Mouse (Mus musculus) bone marrow, adult 2 months (tissue): ENCODE data around the gene Gm21983. TPM values are rescaled to one million over a fixed set of nuclear protein-coding genes. Genes with fewer than 3 reads are reported as not detected.

ENCODE experiments used
- H3K27ac ChIP-seq: fragments of 200-500 bp; 2 replicates; pipeline ENCODE4 v1.5.1; 2012; ENCODE audit warnings: low read depth, mild to moderate bottlenecking, control low read depth, inconsistent platforms, low read length; ENCODE audit not compliant: control insufficient read depth, poor library complexity, insufficient read depth
- H3K4me1 ChIP-seq: fragments of 200-500 bp; 2 replicates; pipeline ENCODE4 v1.6.1; 2011; ENCODE audit warnings: low read length; ENCODE audit not compliant: control insufficient read depth, insufficient read depth
- H3K4me3 ChIP-seq: fragments of 200-500 bp; replicated peaks from 2 replicates; pipeline ENCODE3; 2011; ENCODE audit warnings: mild to moderate bottlenecking, low read depth, low read length, control low read depth; ENCODE audit not compliant: control insufficient read depth
- CTCF ChIP-seq: fragments of 200-500 bp; IDR thresholded peaks from 2 replicates; pipeline ENCODE4 v1.5.1; 2011; ENCODE audit warnings: low read length, control low read depth; ENCODE audit not compliant: control insufficient read depth, insufficient read depth
- POLR2A ChIP-seq: fragments of 200-500 bp; IDR thresholded peaks from 2 replicates; pipeline ENCODE4 v1.6.1; 2011; ENCODE audit warnings: low read depth, mild to moderate bottlenecking, control low read depth, low read length, borderline replicate concordance; ENCODE audit not compliant: control insufficient read depth
- WGBS: fragments of 180-500 bp; shearing (Covaris S2); methylation state at CpG from one replicate; pipeline ENCODE4 v1.1.7; 2018; 5-methylcytosine and 5-hydroxymethylcytosine counted together
- polyA plus RNA-seq: library from polyadenylated mRNA; stranded (reverse); fragments of >200 nt; gene quantifications from 2 replicates; pipeline ENCODE4 v1.2.4, GENCODE M21; 2011; ENCODE audit warnings: low replicate concordance; ENCODE audit not compliant: missing spikeins, insufficient read depth, insufficient read length

Gene Gm21983
- polyA plus RNA-seq, 1 experiment: not detected

DNA sequence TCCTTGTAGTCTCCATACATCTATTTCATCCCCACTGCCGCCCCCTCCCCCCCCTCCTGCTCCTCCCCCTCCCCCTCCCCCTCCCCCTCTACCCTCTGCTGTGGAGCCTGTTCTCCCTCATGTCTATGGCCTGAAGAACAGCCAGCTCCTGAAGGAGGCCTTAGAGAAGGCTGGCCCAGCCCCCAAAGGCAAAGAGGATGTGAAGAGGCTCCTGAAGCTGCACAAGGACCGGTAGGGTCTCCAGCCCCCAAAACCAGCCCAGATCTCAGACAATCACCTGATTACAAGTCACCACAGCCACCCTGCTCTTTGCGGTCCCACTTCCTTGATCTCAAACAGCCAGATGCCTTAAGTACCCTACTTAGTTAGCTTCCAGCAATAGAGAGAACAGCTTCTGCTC, 16.2 kb upstream of the Gm21983 start:
- no peak for TF ChIP-seq CTCF
- no peak for TF ChIP-seq POLR2A
- H3K4me1 ChIP-seq: peaks cover 3% of the 10 kb centered on the region; the same call in 1 of the 2 replicates
- WGBS: 73% methylated on average over 3 of the region's 3 CpGs
- no peak overlapping the region for H3K27ac ChIP-seq
- H3K4me3 ChIP-seq: no peak overlapping the region

DNA sequence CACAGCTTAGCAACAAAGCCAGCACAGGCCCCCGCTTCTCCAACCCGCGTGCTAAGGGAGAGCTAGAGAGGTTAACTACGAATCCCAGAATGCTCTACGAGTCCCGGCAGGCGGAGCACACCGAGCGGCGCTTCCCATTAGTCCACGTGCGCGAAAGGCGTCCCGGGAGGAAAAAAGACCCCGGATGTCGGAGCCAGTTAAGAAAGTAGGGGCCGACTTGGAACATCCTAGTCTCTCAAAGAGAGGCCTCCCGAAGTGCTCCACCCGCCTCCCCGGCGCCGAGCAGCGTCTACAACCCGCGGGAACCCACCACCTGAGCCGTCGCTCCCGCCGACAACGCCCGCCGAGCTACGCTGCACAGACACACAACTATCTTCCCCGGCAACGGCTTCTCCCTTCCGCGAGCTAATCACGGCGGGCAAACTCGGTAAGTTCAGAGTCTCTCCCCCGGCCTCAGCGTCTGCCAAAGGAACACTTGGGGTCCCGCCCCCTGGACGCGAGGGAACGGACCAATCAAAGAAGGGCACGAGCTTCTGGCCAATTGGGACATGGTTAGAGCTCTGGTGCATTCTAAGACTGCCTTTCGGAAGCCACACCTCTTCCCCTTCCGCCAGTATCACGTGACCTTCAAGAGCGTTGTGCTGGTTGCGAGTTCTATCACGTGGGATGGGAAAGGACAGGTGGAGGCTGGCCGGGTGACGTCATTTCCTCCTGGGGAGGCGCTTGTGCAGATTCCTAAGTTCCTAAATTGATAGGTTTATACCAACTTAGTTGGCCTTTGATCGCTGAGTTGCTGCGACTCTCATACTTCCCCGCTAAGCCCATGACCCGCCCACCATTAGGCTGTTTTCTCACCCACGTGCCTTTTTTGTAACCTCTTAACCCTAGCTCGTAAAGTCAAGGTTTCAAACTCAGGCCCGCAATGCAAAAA, 15.1 kb upstream of the Gm21983 start, which contains the start of the genes BC024978 and Snrpa:
TSS of gene BC024978 (plus strand) at position 101 of the 931 bp plus-strand sequence.
TSS of gene Snrpa (minus strand) at position 591 of the 931 bp plus-strand sequence.
- Histone ChIP-seq H3K27ac (peak within 1 kb of the TSS; percentile 94), H3K4me3 (peak within 1 kb of the TSS; percentile 88), H3K4me1 (peaks cover 3% of the 10 kb centered on the region; the same call in 1 of the 2 replicates)
- under 1% methylated on average over 64 of the region's 64 CpGs for WGBS
- TF ChIP-seq CTCF (no peak), POLR2A (peak; percentile 72; the same call in 1 of the 2 replicates)

GRCm38 (mm10) chr7:27193731-27194130, 12.8 kb upstream of the Gm21983 start:
- H3K4me3 ChIP-seq: no peak overlapping the region
- WGBS: 69% methylated on average over 4 of the region's 4 CpGs
- TF ChIP-seq POLR2A (no peak), CTCF (no peak)
- H3K4me1 ChIP-seq: peaks cover 3% of the 10 kb centered on the region; the same call in 1 of the 2 replicates
- H3K27ac ChIP-seq: no peak overlapping the region

DNA sequence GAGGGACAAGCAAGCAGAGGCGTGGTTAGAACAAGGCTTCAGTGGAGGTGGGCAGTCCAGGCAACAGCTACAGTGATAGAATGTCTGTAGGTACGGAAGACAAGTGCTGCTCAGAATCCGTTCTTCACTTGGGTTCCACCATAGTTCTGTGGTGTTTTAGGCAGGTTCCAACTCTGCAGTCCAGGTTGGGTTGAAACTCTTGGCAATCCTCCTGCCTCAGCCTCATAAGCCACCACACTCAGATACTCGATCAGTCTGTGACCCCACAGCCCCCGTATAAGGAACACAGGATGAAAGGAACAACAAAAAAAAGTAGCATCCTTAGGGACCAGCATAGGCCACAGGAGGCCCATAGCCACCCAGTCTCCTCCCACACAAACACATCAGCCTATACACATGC, 11.5 kb upstream of the Gm21983 start:
- peaks cover 3% of the 10 kb centered on the region; the same call in 1 of the 2 replicates for H3K4me1 ChIP-seq
- 78% methylated on average over 5 of the region's 5 CpGs for WGBS
- TF ChIP-seq POLR2A: no peak
- no peak for TF ChIP-seq CTCF
- H3K4me3 ChIP-seq: no peak overlapping the region
- H3K27ac ChIP-seq: no peak overlapping the region

DNA sequence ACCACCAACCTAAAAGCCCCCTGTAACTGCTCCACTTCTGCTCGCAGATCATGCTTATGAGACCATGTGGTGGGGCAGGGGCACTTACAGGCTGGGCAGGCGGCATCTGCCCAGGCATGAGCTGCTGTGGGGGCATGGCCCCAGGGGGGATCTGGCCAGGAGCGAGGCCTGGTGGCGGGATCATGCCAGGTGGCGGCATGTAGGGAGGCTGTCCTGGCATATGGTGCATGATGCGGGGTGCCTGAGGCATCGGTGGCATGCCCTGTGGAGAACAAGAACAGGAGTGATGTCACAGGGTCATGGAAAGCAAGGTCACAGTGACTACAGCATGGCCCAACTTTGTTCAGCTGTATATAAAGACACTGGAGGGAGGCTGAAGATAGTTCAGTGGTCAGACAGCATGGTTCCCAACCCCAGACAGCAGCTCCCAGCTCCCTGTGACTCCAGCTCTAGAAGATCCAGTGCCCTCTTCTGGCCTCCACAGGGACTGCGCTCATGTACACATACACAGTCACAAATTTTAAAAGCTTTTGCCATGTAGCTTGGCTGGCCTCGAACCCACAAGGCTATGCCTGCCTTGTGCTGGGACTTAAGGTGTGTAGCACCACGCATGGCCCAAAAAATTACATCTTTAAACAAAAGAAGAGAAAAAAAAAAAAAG, 8.5 kb upstream of the Gm21983 start:
- H3K27ac ChIP-seq: no peak overlapping the region
- no peaks in the 10 kb centered on the region for H3K4me1 ChIP-seq
- TF ChIP-seq CTCF (peak; percentile 32; the same call in 1 of the 2 replicates), POLR2A (no peak)
- no peak overlapping the region for H3K4me3 ChIP-seq
- 92% methylated on average over 10 of the region's 10 CpGs for WGBS

GRCm38 (mm10) chr7:27185986-27186385, 5.1 kb upstream of the Gm21983 start:
- no peaks in the 10 kb centered on the region for H3K4me1 ChIP-seq
- TF ChIP-seq POLR2A: no peak
- no peak overlapping the region for H3K27ac ChIP-seq
- H3K4me3 ChIP-seq: no peak overlapping the region
- WGBS: 79% methylated on average over 5 of the region's 5 CpGs

DNA sequence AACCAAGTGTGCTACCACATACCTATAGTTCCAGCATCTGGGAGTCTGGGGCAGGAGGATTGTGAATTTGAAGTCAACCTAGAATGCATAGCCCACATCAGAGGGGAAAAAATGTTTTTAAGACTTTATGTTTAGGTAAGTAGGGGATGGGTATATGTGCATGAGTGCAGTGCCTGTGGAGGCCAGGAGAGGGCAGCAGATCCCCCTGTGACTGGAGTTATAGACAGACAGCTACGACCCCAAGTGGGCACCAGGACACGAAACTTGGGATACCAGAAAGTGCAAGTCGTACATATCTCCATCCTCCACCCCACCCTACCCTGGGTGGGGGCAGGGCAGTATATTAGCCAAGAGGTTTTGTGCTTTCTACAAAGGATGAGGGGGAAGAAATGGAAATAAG, 4.1 kb upstream of the Gm21983 start:
- no peak overlapping the region for H3K27ac ChIP-seq
- no peaks in the 10 kb centered on the region for H3K4me1 ChIP-seq
- TF ChIP-seq CTCF (peak; percentile 85), POLR2A (no peak)
- 54% methylated on average over 3 of the region's 3 CpGs for WGBS
- no peak overlapping the region for H3K4me3 ChIP-seq

GRCm38 (mm10) chr7:27182498-27182897, 1.6 kb upstream of the Gm21983 start:
- TF ChIP-seq CTCF (no peak), POLR2A (no peak)
- 72% methylated on average over 1 of the region's 1 CpGs for WGBS
- Histone ChIP-seq H3K27ac (no peak overlapping the region), H3K4me3 (no peak overlapping the region), H3K4me1 (no peaks in the 10 kb centered on the region)
